Mouse (Mus musculus) kidney, embryonic 14.5 days (tissue): ENCODE data around the gene P3h3. TPM values are rescaled to one million over a fixed set of nuclear protein-coding genes. Genes with fewer than 3 reads are reported as not detected.

Source experiments
- polyA plus RNA-seq: library from polyadenylated mRNA; unstranded; fragments of >200 nt; fragmentation: Nextera tagmentation; extraction: Ambion mirVana; gene quantifications from 2 replicates; pipeline ENCODE4 v1.2.1, GENCODE M21; 2014

P3h3 gene
- polyA plus RNA-seq, 1 experiment from 2014 or later: 29.5 TPM

Other genes starting within 250 kb of the P3h3 start
- gene C1s2, start 221.7 kb downstream of the P3h3 start, polyA plus RNA-seq: 0.08 TPM in 1 of 2 replicates, not detected in the other
- 51.2 and 67.3 TPM in 2 replicates for gene Lpcat3, start 194.7 kb downstream of the P3h3 start, polyA plus RNA-seq
- gene Emg1, start 145.6 kb downstream of the P3h3 start, polyA plus RNA-seq: 233 and 278 TPM in 2 replicates
- gene Phb2, start 145.4 kb downstream of the P3h3 start, polyA plus RNA-seq: 341 and 402 TPM in 2 replicates
- 10.0 and 12.9 TPM in 2 replicates for gene Ptpn6, start 119.0 kb downstream of the P3h3 start, polyA plus RNA-seq
- 564 and 762 TPM in 2 replicates for gene Grcc10, start 116.4 kb downstream of the P3h3 start, polyA plus RNA-seq
- gene Gm45234, start 101.7 kb downstream of the P3h3 start, polyA plus RNA-seq: not detected in 2 replicates
- 17.5 and 17.7 TPM in 2 replicates for gene Atn1, start 101.2 kb downstream of the P3h3 start, polyA plus RNA-seq
- 8.8 and 10.8 TPM in 2 replicates for gene Eno2, start 88.1 kb downstream of the P3h3 start, polyA plus RNA-seq
- gene Lrrc23, start 78.0 kb downstream of the P3h3 start, polyA plus RNA-seq: 0.39 and 0.61 TPM in 2 replicates
- gene Spsb2, start 49.1 kb downstream of the P3h3 start, polyA plus RNA-seq: 8.7 and 11.4 TPM in 2 replicates
- gene Tpi1, start 43.5 kb downstream of the P3h3 start, polyA plus RNA-seq: 643 and 681 TPM in 2 replicates
- gene Usp5, start 28.3 kb downstream of the P3h3 start, polyA plus RNA-seq: 102 and 139 TPM in 2 replicates
- gene Cdca3, start 28.2 kb downstream of the P3h3 start, polyA plus RNA-seq: 201 and 232 TPM in 2 replicates
- gene Gnb3, start 17.5 kb downstream of the P3h3 start, polyA plus RNA-seq: 0.84 and 1.3 TPM in 2 replicates
- 0.55 and 1.1 TPM in 2 replicates for gene Gpr162, start 6.2 kb upstream of the P3h3 start, polyA plus RNA-seq
- gene Cd4, start 30.5 kb upstream of the P3h3 start, polyA plus RNA-seq: 0.16 TPM in 1 of 2 replicates, not detected in the other
- gene Lag3, start 54.0 kb upstream of the P3h3 start, polyA plus RNA-seq: 1.6 and 1.7 TPM in 2 replicates
- gene Ptms, start 62.4 kb upstream of the P3h3 start, polyA plus RNA-seq: 219 and 295 TPM in 2 replicates
- 396 and 402 TPM in 2 replicates for gene Mlf2, start 73.6 kb upstream of the P3h3 start, polyA plus RNA-seq
- 144 and 162 TPM in 2 replicates for gene Cops7a, start 107.8 kb upstream of the P3h3 start, polyA plus RNA-seq
- 1.0 and 1.2 TPM in 2 replicates for gene Pianp, start 138.9 kb upstream of the P3h3 start, polyA plus RNA-seq
- gene Zfp384, start 151.4 kb upstream of the P3h3 start, polyA plus RNA-seq: 12.5 and 15.0 TPM in 2 replicates
- 111 and 144 TPM in 2 replicates for gene Ing4, start 182.0 kb upstream of the P3h3 start, polyA plus RNA-seq
- gene Acrbp, start 191.9 kb upstream of the P3h3 start, polyA plus RNA-seq: 14.0 and 14.7 TPM in 2 replicates
- gene Lpar5, start 210.2 kb upstream of the P3h3 start, polyA plus RNA-seq: 0.43 and 0.45 TPM in 2 replicates
- 72.1 and 106 TPM in 2 replicates for gene Chd4, start 238.2 kb upstream of the P3h3 start, polyA plus RNA-seq